Mouse (Mus musculus) adrenal gland, adult 18-20 months (tissue): ENCODE results near the gene Zfp352. TPM values are rescaled to one million over a fixed set of nuclear protein-coding genes. Genes with fewer than 3 reads are reported as not detected.
"Not testable (repeated sequence)": the region's sequence is repeated elsewhere in the genome, so short reads cannot be mapped to it uniquely, and the experiment has no call there.

Experiments used
- DNase-seq, 2 experiments: peaks; one replicate each; pipeline ENCODE4 v3.0.0; 2021 to 2022; ENCODE audit warnings: low spot score in 2 of 2
- long read RNA-seq, 2 experiments: library from polyadenylated mRNA; stranded (forward); transcript quantifications; one replicate each; pipeline ENCODE4 v2.0.0; 2021
- total RNA-seq, 2 experiments: library from RNA; stranded (reverse); gene quantifications; 1 replicate in 1 of 2; 2 replicates in 1 of 2; pipeline ENCODE4 v1.2.3; 2021

Gene Zfp352
- total RNA-seq, result not detected
- long read RNA-seq, experiment 1, result 0 reads
- long read RNA-seq, experiment 2, result 0 reads

GRCm38 (mm10) chr4:90218520-90218919, at the start of gene Zfp352:
Zfp352 (plus strand) TSS chr4:90218820.
- no peak for DNase-seq

GRCm38 (mm10) chr4:90170890-90171483, 47.6 kb upstream of the Zfp352 start:
- no peak for DNase-seq

DNA sequence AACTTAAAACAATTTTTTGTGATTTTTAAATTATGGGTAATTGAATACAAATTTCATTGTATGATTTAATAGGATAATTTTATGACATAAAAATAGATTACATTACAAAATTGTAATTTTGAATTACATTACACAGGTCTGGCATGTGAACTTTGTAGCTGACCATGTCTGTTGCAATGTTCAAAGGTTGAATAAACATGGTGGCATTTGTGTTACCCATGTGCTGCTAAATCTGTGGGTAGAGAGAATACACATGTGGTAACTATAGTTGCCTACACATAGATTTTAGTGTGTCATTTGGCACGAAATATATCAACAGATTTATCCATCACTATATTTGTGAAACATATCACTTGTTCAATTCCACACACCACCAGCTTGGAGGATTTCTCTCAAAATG, 44.6 kb upstream of the Zfp352 start:
- no peak for DNase-seq

- DNase-seq, result no peak
Observed at GRCm38 (mm10) chr4:90203421-90203820, 15.2 kb upstream of the Zfp352 start.

- DNase-seq, result no peak
Observed at GRCm38 (mm10) chr4:90211475-90211874, 7.1 kb upstream of the Zfp352 start.

GRCm38 (mm10) chr4:90212076-90212475, 6.5 kb upstream of the Zfp352 start:
- DNase-seq, result no peak

GRCm38 (mm10) chr4:90235646-90236045, 17.0 kb downstream of the Zfp352 start:
- not testable (repeated sequence) for DNase-seq

GRCm38 (mm10) chr4:90269781-90270180, 51.2 kb downstream of the Zfp352 start:
- DNase-seq, result no peak
